Mouse (Mus musculus): ENCODE measurements around the gene Tanc1.

Gene Tanc1

GRCm38 (mm10) chr2:59802722-59803387 lies 191.0 kb downstream of the Tanc1 start:
- peak; percentile 44 for DNase-seq

GRCm38 (mm10) chr2:59805595-59805994 lies 193.8 kb downstream of the Tanc1 start:
- DNase-seq = no peak

GRCm38 (mm10) chr2:59806038-59806437 lies 194.2 kb downstream of the Tanc1 start:
- DNase-seq = no peak

- no peak for DNase-seq
These were observed 196.8 kb downstream of the Tanc1 start for GRCm38 (mm10) chr2:59808608-59809007.

GRCm38 (mm10) chr2:59810039-59810438 lies 198.2 kb downstream of the Tanc1 start:
- DNase-seq = no peak

- DNase-seq = no peak
These were observed 199.4 kb downstream of the Tanc1 start for GRCm38 (mm10) chr2:59811247-59811646.

GRCm38 (mm10) chr2:59812641-59813040 lies 200.8 kb downstream of the Tanc1 start:
- DNase-seq = no peak

GRCm38 (mm10) chr2:59813457-59813856 lies 201.6 kb downstream of the Tanc1 start:
- DNase-seq = no peak

GRCm38 (mm10) chr2:59814997-59815396 lies 203.2 kb downstream of the Tanc1 start:
- peak; percentile 13 for DNase-seq

- no peak for DNase-seq
These were observed 206.8 kb downstream of the Tanc1 start for GRCm38 (mm10) chr2:59818663-59819062.

GRCm38 (mm10) chr2:59819415-59819814 lies 207.6 kb downstream of the Tanc1 start:
- no peak for DNase-seq

- DNase-seq = no peak
These were observed 208.2 kb downstream of the Tanc1 start for GRCm38 (mm10) chr2:59820088-59820487.

- DNase-seq = no peak
These were observed 209.2 kb downstream of the Tanc1 start for GRCm38 (mm10) chr2:59821044-59821443.

GRCm38 (mm10) chr2:59824289-59824688 lies 212.4 kb downstream of the Tanc1 start:
- no peak for DNase-seq

- no peak for DNase-seq
These were observed 213.5 kb downstream of the Tanc1 start for GRCm38 (mm10) chr2:59825380-59825779.

- no peak for DNase-seq
These were observed 216.3 kb downstream of the Tanc1 start for GRCm38 (mm10) chr2:59828103-59828655.

- DNase-seq = peak; percentile 72
These were observed 217.1 kb downstream of the Tanc1 start for GRCm38 (mm10) chr2:59828777-59829508.

GRCm38 (mm10) chr2:59829718-59830117 lies 217.9 kb downstream of the Tanc1 start:
- no peak for DNase-seq

- peak; percentile 38 for DNase-seq
These were observed 218.3 kb downstream of the Tanc1 start for GRCm38 (mm10) chr2:59830151-59830550.

GRCm38 (mm10) chr2:59830940-59831339 lies 219.1 kb downstream of the Tanc1 start:
- no peak for DNase-seq

GRCm38 (mm10) chr2:59831831-59832230 lies 220.0 kb downstream of the Tanc1 start:
- DNase-seq = no peak

- DNase-seq = peak; percentile 70
These were observed 227.0 kb downstream of the Tanc1 start for GRCm38 (mm10) chr2:59838825-59839224.

GRCm38 (mm10) chr2:59839755-59840154 lies 227.9 kb downstream of the Tanc1 start:
- DNase-seq = no peak

- no peak for DNase-seq
These were observed 228.3 kb downstream of the Tanc1 start for GRCm38 (mm10) chr2:59840191-59840590.
